Mouse (Mus musculus) stomach, embryonic 14.5 days (tissue): Measurements from ENCODE around the gene Tmco4. TPM values are rescaled to one million over a fixed set of nuclear protein-coding genes. Genes with fewer than 3 reads are reported as not detected.

ENCODE experiments used
- ATAC-seq: fragments of 200-750 bp; cut with Nextera tagmentation; 2 replicates; pipeline ENCODE4 v1.8.0; 2017; ENCODE audit warnings: low read depth, moderate TSS enrichment; ENCODE audit not compliant: insufficient number of reproducible peaks, insufficient read depth, low FRiP score
- H3K27ac ChIP-seq: fragments of 300-500 bp; sonication (generic); 2 replicates; pipeline ENCODE4 v1.5.1; 2014; ENCODE audit warnings: mild to moderate bottlenecking, low read length, moderate library complexity, mixed read lengths
- H3K27me3 ChIP-seq: fragments of 300-500 bp; sonication (generic); 2 replicates; pipeline ENCODE4 v1.6.1; 2014; ENCODE audit warnings: low read length, control low read depth, mixed read lengths; ENCODE audit not compliant: control insufficient read depth, insufficient read depth
- H3K36me3 ChIP-seq: fragments of 300-500 bp; sonication (generic); 2 replicates; pipeline ENCODE4 v1.6.1; 2014; ENCODE audit warnings: mild to moderate bottlenecking, control low read depth, low read length, moderate library complexity, mixed read lengths; ENCODE audit not compliant: control insufficient read depth, insufficient read depth
- H3K4me1 ChIP-seq: fragments of 300-500 bp; sonication (generic); 2 replicates; pipeline ENCODE4 v1.6.1; 2014; ENCODE audit warnings: low read length, control low read depth, mixed read lengths; ENCODE audit not compliant: control insufficient read depth, insufficient read depth
- H3K4me2 ChIP-seq: fragments of 300-500 bp; sonication (generic); replicated peaks from 2 replicates; pipeline ENCODE4 v1.6.1; 2014; ENCODE audit warnings: low read depth, low read length, control low read depth
- H3K4me3 ChIP-seq: fragments of 300-500 bp; sonication (generic); 2 replicates; pipeline ENCODE4 v1.5.1; 2014; ENCODE audit warnings: low read depth, low read length, control low read depth
- H3K9ac ChIP-seq: fragments of 300-500 bp; sonication (generic); replicated peaks from 2 replicates; pipeline ENCODE4 v1.6.1; 2014; ENCODE audit warnings: low read depth, mild to moderate bottlenecking, control low read depth, low read length, moderate library complexity, mixed read lengths
- H3K9me3 ChIP-seq: fragments of 300-500 bp; sonication (generic); 2 replicates; pipeline ENCODE4 v1.6.1; 2016; ENCODE audit warnings: low read depth, low read length, control low read depth; ENCODE audit not compliant: control insufficient read depth
- WGBS: fragments of 180-500 bp; shearing (Covaris S2); extraction: QIAGEN DNeasy Blood & Tissue Kit; methylation state at CpG from one replicate; pipeline ENCODE4 v1.1.7; 2014; 5-methylcytosine and 5-hydroxymethylcytosine counted together
- polyA plus RNA-seq: library from polyadenylated mRNA; unstranded; fragments of >200 nt; fragmentation: Nextera tagmentation; extraction: Ambion mirVana; gene quantifications from 2 replicates; pipeline ENCODE4 v1.2.1, GENCODE M21; 2014

Tmco4 gene
- polyA plus RNA-seq, 1 experiment from 2014 or later, result 6.6 TPM

DNA sequence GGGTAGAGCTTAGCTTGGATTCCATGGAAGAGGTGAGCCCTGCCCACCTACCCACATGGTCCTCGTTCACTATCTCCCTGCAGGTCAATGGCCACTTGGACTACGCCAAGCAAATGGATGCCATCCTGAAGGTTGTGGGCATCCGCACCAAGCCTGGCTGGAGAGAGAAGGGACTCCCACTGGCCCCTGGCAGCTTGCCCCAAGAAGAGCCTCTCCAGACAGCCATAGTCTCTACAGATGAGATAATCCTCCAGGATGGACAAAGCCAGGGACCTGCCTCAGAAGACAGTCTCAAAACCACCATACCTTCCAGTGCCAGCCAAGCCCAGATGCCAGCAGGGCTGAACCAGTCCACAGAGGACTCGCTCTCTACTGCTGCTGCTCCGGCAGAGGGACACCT lies 85.3 kb downstream of the Tmco4 start:
- no peak for ATAC-seq
- Histone ChIP-seq H3K27me3 (no peaks in the 10 kb centered on the region), H3K9ac (no peak overlapping the region), H3K36me3 (no peaks in the 10 kb centered on the region), H3K4me1 (no peaks in the 10 kb centered on the region), H3K4me2 (no peak overlapping the region), H3K27ac (no peak overlapping the region), H3K9me3 (no peaks in the 10 kb centered on the region), H3K4me3 (no peak overlapping the region)
- 89% methylated on average over 5 of the region's 5 CpGs for WGBS

DNA sequence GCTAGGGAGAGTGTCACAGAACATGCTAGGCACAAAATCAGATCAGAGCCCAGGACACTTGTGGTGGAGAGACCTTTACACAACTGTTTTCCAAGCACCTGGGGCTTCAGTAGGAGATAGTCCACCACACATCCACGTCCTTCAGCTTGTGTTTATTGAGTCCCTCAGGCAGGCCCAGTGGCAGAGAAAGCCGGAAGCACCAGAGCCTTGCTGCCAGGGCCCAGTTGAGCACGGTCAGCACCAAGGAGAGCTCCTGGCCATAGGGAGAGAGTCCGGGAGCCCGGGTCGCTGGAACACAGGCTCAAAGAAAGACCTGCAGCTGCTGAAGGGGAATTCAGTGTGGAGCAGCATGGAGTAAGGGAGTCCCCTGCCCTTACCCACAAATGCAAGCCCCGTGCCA lies 86.9 kb downstream of the Tmco4 start:
- ATAC-seq, result no peak
- Histone ChIP-seq H3K9ac (no peak overlapping the region), H3K4me2 (no peak overlapping the region), H3K4me1 (no peaks in the 10 kb centered on the region), H3K36me3 (no peaks in the 10 kb centered on the region), H3K4me3 (no peak overlapping the region), H3K27ac (no peak overlapping the region), H3K9me3 (no peaks in the 10 kb centered on the region), H3K27me3 (no peaks in the 10 kb centered on the region)
- WGBS, result 5% methylated on average over 7 of the region's 7 CpGs

DNA sequence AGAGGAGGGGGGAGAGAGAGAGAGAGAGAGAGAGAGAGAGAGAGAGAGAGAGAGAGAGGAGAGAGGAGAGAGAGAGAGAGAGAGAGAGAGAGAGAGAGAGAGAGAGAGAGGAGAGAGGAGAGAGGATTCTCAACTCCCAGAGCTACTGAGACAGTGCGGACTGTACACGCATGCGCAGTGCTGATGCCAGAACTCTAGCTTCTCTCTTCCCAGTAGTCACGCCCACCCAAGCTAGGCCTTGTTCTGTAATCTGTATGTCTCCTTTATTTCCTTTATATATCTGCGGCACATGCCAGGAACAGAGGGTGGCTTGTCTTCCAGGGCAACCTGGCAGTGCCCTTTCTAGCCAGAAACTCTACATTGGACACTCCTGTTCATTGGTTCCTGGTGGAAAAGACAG lies 92.1 kb downstream of the Tmco4 start:
- 92% methylated on average over 5 of the region's 5 CpGs for WGBS
- no peak for ATAC-seq

DNA sequence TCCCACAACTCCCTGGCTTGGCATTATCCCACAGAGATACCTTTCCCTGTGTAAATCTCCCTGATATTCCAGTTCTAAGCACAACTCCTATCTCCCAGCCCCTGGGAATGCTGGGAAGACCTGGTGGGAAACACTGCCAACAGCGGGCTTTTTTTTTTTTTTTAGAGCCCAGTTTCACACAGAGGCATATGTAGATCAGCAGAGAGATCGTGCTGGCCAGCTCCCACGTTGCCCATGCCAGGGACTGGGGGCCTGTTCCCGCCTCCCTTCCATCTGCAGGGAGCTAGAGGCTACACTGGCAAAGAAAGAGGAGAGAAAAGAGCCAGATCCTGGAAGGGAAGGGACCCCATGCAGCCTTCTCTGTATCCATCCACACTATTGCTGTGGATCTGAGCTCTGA lies 95.6 kb downstream of the Tmco4 start:
- Histone ChIP-seq H3K4me1 (no peaks in the 10 kb centered on the region), H3K4me3 (no peak overlapping the region), H3K27ac (no peak overlapping the region), H3K9me3 (no peaks in the 10 kb centered on the region), H3K4me2 (no peak overlapping the region), H3K9ac (no peak overlapping the region), H3K36me3 (no peaks in the 10 kb centered on the region), H3K27me3 (0 out of 2 replicates have a peak, but pooled peaks cover 6% of the 10 kb centered on the region)
- WGBS, result 32% methylated on average over 4 of the region's 4 CpGs
- ATAC-seq, result no peak

More for the DNA sequence above, 92.1 kb downstream of the Tmco4 start:
- Histone ChIP-seq H3K4me2 (no peak overlapping the region), H3K27ac (no peak overlapping the region), H3K9ac (no peak overlapping the region), H3K4me1 (no peaks in the 10 kb centered on the region), H3K27me3 (no peaks in the 10 kb centered on the region), H3K36me3 (no peaks in the 10 kb centered on the region), H3K4me3 (no peak overlapping the region), H3K9me3 (no peaks in the 10 kb centered on the region)

DNA sequence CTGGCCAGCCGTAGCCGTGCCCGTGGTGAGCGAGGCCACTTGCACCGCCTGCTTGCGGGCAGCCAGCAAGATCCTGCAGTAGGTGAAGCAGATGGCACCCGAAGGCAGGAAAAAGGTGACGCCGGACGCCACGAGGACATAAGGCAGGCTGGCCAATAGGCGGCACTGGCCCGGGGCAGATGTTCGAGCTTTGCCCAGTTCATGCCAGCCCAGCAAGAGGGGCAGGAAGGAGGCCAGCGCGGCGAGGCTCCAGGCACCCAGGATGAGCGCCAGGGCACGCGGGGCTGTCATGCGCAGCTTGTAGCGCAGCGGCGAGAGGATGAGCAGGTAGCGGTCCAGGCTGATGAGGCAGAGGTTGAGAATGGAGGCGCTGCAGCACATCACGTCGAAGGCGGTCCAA lies 101.4 kb downstream of the Tmco4 start:
- no peaks in the 10 kb centered on the region for H3K9me3 ChIP-seq
- no peak for ATAC-seq
- H3K4me1 ChIP-seq, result peaks cover 7% of the 10 kb centered on the region; the same call in 1 of the 2 replicates
- peak overlapping the region; percentile 44 for H3K4me3 ChIP-seq
- no peak overlapping the region for H3K27ac ChIP-seq
- no peak overlapping the region for H3K4me2 ChIP-seq
- WGBS, result 20% methylated on average over 29 of the region's 29 CpGs
- H3K36me3 ChIP-seq, result no peaks in the 10 kb centered on the region
- no peak overlapping the region for H3K9ac ChIP-seq
- H3K27me3 ChIP-seq, result peaks cover 35% of the 10 kb centered on the region

DNA sequence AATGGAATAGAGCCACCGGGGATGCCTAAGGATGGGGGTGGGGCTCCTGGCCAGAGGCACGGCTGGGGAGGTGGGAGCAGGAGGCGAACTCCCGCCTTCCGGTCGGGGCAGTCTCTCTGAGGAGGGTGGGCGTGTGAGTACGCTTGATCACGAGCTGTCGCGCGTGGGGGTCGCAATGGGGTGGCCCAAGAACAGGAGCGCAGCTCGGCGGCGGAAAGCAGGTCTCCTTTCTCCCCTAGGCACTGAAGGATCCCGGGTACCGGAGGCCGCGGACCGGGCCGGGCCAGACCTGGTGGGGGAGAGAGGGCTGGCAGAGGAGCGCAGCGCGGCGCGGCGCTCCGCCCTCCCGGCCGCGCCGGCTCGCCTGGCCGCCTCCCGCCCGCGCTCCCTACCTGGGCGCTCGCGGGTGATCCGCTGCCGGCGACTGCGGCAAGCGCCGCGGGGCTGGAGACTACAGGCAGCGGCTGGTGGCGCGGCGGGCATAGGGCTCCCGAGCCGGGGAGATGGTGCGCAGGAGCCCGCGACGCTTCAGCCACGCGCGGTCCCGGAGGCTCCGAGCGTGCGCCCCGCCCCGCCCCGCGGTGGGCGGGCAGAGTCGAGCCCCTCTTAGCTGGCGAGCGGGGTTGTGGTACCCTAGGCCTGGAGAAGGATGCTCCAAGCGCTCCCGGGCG lies 102.5 kb downstream of the Tmco4 start, which contains the start of gene Htr6:
Gene Htr6, minus strand, starts transcription at position 530 of the 671 bp plus-strand sequence.
- under 1% methylated on average over 71 of the region's 77 CpGs for WGBS
- no peak within 1 kb of the TSS; the same call in 1 of the 2 replicates for H3K9ac ChIP-seq
- peak within 1 kb of the TSS; percentile 44 for H3K4me3 ChIP-seq
- no peaks in the 10 kb centered on the region for H3K36me3 ChIP-seq
- no peak within 1 kb of the TSS for H3K27ac ChIP-seq
- peaks cover 7% of the 10 kb centered on the region; the same call in 1 of the 2 replicates for H3K4me1 ChIP-seq
- peak within 1 kb of the TSS; percentile 97 for H3K4me2 ChIP-seq
- no peaks in the 10 kb centered on the region for H3K9me3 ChIP-seq
- H3K27me3 ChIP-seq, result peaks cover 35% of the 10 kb centered on the region
- ATAC-seq, result no peak; the same call in 1 of the 2 replicates

- Histone ChIP-seq H3K4me2 (peak overlapping the region; percentile 97), H3K9ac (no peak overlapping the region), H3K4me1 (peaks cover 7% of the 10 kb centered on the region; the same call in 1 of the 2 replicates), H3K36me3 (no peaks in the 10 kb centered on the region), H3K27me3 (peaks cover 35% of the 10 kb centered on the region), H3K9me3 (no peaks in the 10 kb centered on the region), H3K27ac (no peak overlapping the region), H3K4me3 (no peak overlapping the region; the same call in 1 of the 2 replicates)
- WGBS, result 13% methylated on average over 5 of the region's 5 CpGs
- no peak for ATAC-seq
Measured at GRCm38 (mm10) chr4:139075915-139076314, 103.2 kb downstream of the Tmco4 start.

- no peaks in the 10 kb centered on the region for H3K9me3 ChIP-seq
- no peak overlapping the region for H3K9ac ChIP-seq
- no peaks in the 10 kb centered on the region for H3K36me3 ChIP-seq
- no peak overlapping the region for H3K27ac ChIP-seq
- ATAC-seq, result no peak
- WGBS, result 27% methylated on average over 2 of the region's 2 CpGs
- H3K4me3 ChIP-seq, result no peak overlapping the region
- H3K4me1 ChIP-seq, result peaks cover 18% of the 10 kb centered on the region
- no peak overlapping the region for H3K4me2 ChIP-seq
- peaks cover 29% of the 10 kb centered on the region for H3K27me3 ChIP-seq
Measured at GRCm38 (mm10) chr4:139078313-139078712, 105.6 kb downstream of the Tmco4 start.

DNA sequence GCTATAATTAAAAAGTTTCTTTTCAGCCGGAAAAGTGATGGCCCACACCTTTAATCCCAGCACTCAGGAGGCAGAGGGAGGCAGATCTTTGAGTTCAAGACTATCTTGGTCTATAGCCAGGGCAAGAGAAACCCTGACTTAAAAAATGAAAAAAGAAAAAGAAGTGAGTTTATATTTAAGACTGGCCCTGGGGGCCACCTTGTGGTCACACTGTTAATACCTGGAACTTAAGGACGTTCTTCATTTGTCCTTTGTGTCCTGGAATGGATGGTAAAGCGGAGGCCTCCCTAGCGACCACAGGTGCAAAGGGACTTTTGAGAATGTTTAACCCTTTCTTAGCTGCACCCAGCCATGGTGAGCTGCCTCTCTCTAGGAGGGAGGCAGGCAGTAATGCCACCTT lies 106.0 kb downstream of the Tmco4 start:
- 18% methylated on average over 4 of the region's 4 CpGs for WGBS
- Histone ChIP-seq H3K36me3 (no peaks in the 10 kb centered on the region), H3K9ac (no peak overlapping the region), H3K9me3 (no peaks in the 10 kb centered on the region), H3K4me1 (peaks cover 22% of the 10 kb centered on the region), H3K4me3 (no peak overlapping the region), H3K4me2 (no peak overlapping the region), H3K27me3 (peaks cover 25% of the 10 kb centered on the region), H3K27ac (no peak overlapping the region)
- no peak for ATAC-seq
